In the genomic region with DNA sequence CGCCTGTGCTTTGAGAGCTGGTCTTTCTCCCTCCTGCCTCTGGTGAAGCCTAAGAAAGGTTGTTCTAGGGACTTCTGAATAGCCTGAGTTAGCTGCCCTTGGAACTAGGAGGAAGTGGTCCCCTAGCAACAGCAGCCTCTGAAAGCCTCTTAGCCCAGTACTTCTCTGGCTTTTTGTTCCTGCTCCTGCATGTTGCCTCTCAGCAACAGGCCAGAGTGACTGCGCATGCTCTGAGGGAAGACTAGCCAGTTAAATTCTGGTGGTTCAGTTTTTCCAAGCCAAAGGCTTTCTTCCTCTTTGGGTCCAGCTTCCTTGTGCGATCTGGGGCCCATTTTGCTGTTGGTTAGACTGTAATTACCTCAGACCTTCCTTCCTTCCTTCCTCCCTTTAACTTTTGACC, we compare ENCODE assay signal across 9 mouse cellular contexts.
DNase-seq lines count a peak whose midpoint lies in the region; ATAC-seq and TF ChIP-seq lines count a peak whose summit lies in the region.
"Had no signal": no experiment of that assay in that cellular context is flagged by ENCODE, and none has a peak within 500 bp of the region (broad histone marks: within the 10 kb centered on the region; RNA-seq: fewer than 3 reads in every experiment).

No protein-coding gene starts in this region.

- in situ Hi-C loops in ES-E14 (cut with MboI; ENCODE audit: low sequenced_read_pairs in 2 of 2, unreplicated experiment in 2 of 2) = no loop called here

- no peaks in the 10 kb centered on the region for H3K4me1 ChIP-seq in forebrain, postnatal 0 days (ENCODE audit: insufficient read depth)
- no peaks in the 10 kb centered on the region for H3K4me1 ChIP-seq in forebrain, embryonic 15.5 days
- H3K4me1 ChIP-seq in ES-E14 (ENCODE audit: control insufficient read depth in 2 of 2, insufficient read depth in 2 of 2, low read length in 2 of 2, poor library complexity in 1 of 2) = 0 out of 4 replicates have a peak, but pooled peaks cover 0 to 2% of the 10 kb centered on the region in 2 experiments
- H3K4me1 ChIP-seq in liver, embryonic 14.5 days (replicated peaks; ENCODE audit: control insufficient read depth in 2 of 2, insufficient read depth in 2 of 2, low read length in 1 of 2) = peaks cover 0 to 9% of the 10 kb centered on the region in 2 experiments; a peak in 2 of 4 replicates

- ATAC-seq in forebrain, postnatal 0 days = peak; percentile 82
- ATAC-seq in forebrain, embryonic 15.5 days (replicated peaks) = no peak
- ATAC-seq in liver, embryonic 14.5 days (ENCODE audit: insufficient read depth) = 0 out of 2 replicates have a peak, but pooled peaks have one; percentile 28

- H3K9me3 ChIP-seq in forebrain, postnatal 0 days (ENCODE audit: low read length) = no peaks in the 10 kb centered on the region
- H3K9me3 ChIP-seq in forebrain, embryonic 15.5 days = no peaks in the 10 kb centered on the region
- H3K9me3 ChIP-seq in ES-E14 (ENCODE audit: control insufficient read depth, insufficient read depth, low read depth, low read length) = no peaks in the 10 kb centered on the region
- H3K9me3 ChIP-seq in liver, embryonic 14.5 days (ENCODE audit: control insufficient read depth, low read length) = no peaks in the 10 kb centered on the region
- H3K9me3 ChIP-seq: megakaryocyte, embryonic 14.5 days had no signal

- no peak overlapping the region for H3K27ac ChIP-seq in forebrain, postnatal 0 days (ENCODE audit: low read depth, low read length)
- no peak overlapping the region for H3K27ac ChIP-seq in forebrain, embryonic 15.5 days (replicated peaks)
- no peak overlapping the region for H3K27ac ChIP-seq in ES-E14 (ENCODE audit: insufficient read depth, low read depth, low read length, poor library complexity, severe bottlenecking)
- H3K27ac ChIP-seq in liver, embryonic 14.5 days = no peak overlapping the region

- H3K9ac ChIP-seq in forebrain, postnatal 0 days = no peak overlapping the region
- no peak overlapping the region for H3K9ac ChIP-seq in forebrain, embryonic 15.5 days (replicated peaks)
- no peak overlapping the region for H3K9ac ChIP-seq in ES-E14 (ENCODE audit: insufficient read depth, low read depth, low read length, poor library complexity, severe bottlenecking)
- no peak overlapping the region for H3K9ac ChIP-seq in liver, embryonic 14.5 days (replicated peaks)

- H3K4me2 ChIP-seq in forebrain, postnatal 0 days (ENCODE audit: low read depth) = no peak overlapping the region
- H3K4me2 ChIP-seq in forebrain, embryonic 15.5 days (replicated peaks) = no peak overlapping the region
- no peak overlapping the region for H3K4me2 ChIP-seq in liver, embryonic 14.5 days (ENCODE audit: low read depth)

- no peaks in the 10 kb centered on the region for H3K36me3 ChIP-seq in forebrain, postnatal 0 days (ENCODE audit: insufficient read depth)
- no peaks in the 10 kb centered on the region for H3K36me3 ChIP-seq in forebrain, embryonic 15.5 days
- no peaks in the 10 kb centered on the region for H3K36me3 ChIP-seq in ES-E14 (ENCODE audit: control insufficient read depth, insufficient read depth, low read length, poor library complexity, severe bottlenecking)
- no peaks in the 10 kb centered on the region for H3K36me3 ChIP-seq in liver, embryonic 14.5 days (replicated peaks; ENCODE audit: control insufficient read depth, insufficient read depth, low read depth)

- TF ChIP-seq EP300 in liver, embryonic 14.5 days (IDR thresholded peaks at IDR 0.05; ENCODE audit: low read depth) = no peak

- no peak overlapping the region for H3K4me3 ChIP-seq in forebrain, postnatal 0 days (ENCODE audit: low read depth, low read length)
- no peak overlapping the region for H3K4me3 ChIP-seq in forebrain, embryonic 15.5 days
- H3K4me3 ChIP-seq in ES-E14 (ENCODE audit: insufficient read depth in 1 of 2, low read depth in 1 of 2, low read length in 2 of 2, poor library complexity in 1 of 2, severe bottlenecking in 1 of 2) = no peak overlapping the region
- no peak overlapping the region for H3K4me3 ChIP-seq in liver, embryonic 14.5 days (ENCODE audit: insufficient read depth in 1 of 2, low read depth in 2 of 2, low read length in 2 of 2)
- H3K4me3 ChIP-seq: megakaryocyte, embryonic 14.5 days had no signal

- H3K27me3 ChIP-seq in forebrain, postnatal 0 days (ENCODE audit: insufficient read depth, low read length) = no peaks in the 10 kb centered on the region
- no peaks in the 10 kb centered on the region for H3K27me3 ChIP-seq in forebrain, embryonic 15.5 days
- H3K27me3 ChIP-seq in liver, embryonic 14.5 days (ENCODE audit: control insufficient read depth, insufficient read depth, low read length) = no peaks in the 10 kb centered on the region
- H3K27me3 ChIP-seq: megakaryocyte, embryonic 14.5 days had no signal

- 53% methylated on average over 3 of the region's 3 CpGs for WGBS in forebrain, postnatal 0 days
- WGBS in forebrain, embryonic 15.5 days = 65% methylated on average over 3 of the region's 3 CpGs
- 36% methylated on average over 3 of the region's 3 CpGs for WGBS in liver, embryonic 14.5 days (ENCODE audit: insufficient replicate concordance)

- no peak for TF ChIP-seq CTCF in forebrain, postnatal 0 days (IDR thresholded peaks at IDR 0.05; ENCODE audit: low read depth)
- TF ChIP-seq CTCF in liver, embryonic 14.5 days (IDR thresholded peaks at IDR 0.05; ENCODE audit: low read depth) = no peak

- peak; percentile 27 for DNase-seq in forebrain, postnatal 0 days
- DNase-seq in ES-E14 (ENCODE audit: low read depth, low spot score) = peak; percentile 11
- peak; percentile 21 for DNase-seq in heart, postnatal 4 days
- DNase-seq in liver, embryonic 14.5 days (ENCODE audit: low read depth in 3 of 3, low spot score in 3 of 3) = peak; percentile 17 to 43 (median 25)
- peak; percentile 78 to 79 for DNase-seq in right cerebral cortex, postnatal 10 days (ENCODE audit: low spot score in 2 of 2)
- DNase-seq in retina, embryonic 14.5 days (ENCODE audit: low spot score) = no peak
- DNase-seq in testis, postnatal 14 days (ENCODE audit: low spot score) = no peak

TF ChIP-seq in ES-E14, 5 proteins besides CTCF, POLR2A, EP300 and RAD21:
- TF ChIP-seq HCFC1 (IDR thresholded peaks at IDR 0.05; ENCODE audit: borderline replicate concordance, insufficient read depth, low read length) (no peak), ZC3H11A (IDR thresholded peaks at IDR 0.05; ENCODE audit: borderline replicate concordance, low read depth, low read length) (no peak), MAFK (IDR thresholded peaks at IDR 0.05; ENCODE audit: insufficient read depth, low read depth, low read length) (no peak), ZNF384 (IDR thresholded peaks at IDR 0.05; ENCODE audit: low read depth, low read length) (no peak), CHD2 (IDR thresholded peaks at IDR 0.05; ENCODE audit: low read depth, low read length) (no peak)

Comparison
In these comparisons a context has a peak if more than half of its experiments do, and no peak if none do; other contexts are left out.
1. DNase-seq: peak in forebrain, postnatal 0 days (single experiment), ES-E14 (single experiment), heart, postnatal 4 days (single experiment), liver, embryonic 14.5 days (3 of 3) and right cerebral cortex, postnatal 10 days (2 of 2); none in retina, embryonic 14.5 days (single experiment) and testis, postnatal 14 days (single experiment).